Mouse (Mus musculus) C2C12 (cell line): ENCODE measurements around the gene Sgcd. TPM values are rescaled to one million over a fixed set of nuclear protein-coding genes. Genes with fewer than 3 reads are reported as not detected.

Experiments
- H3K27me3 ChIP-seq: one replicate; pipeline ENCODE4 v1.6.1; 2011; ENCODE audit not compliant: control insufficient read depth, insufficient read depth, insufficient read length
- H3K36me3 ChIP-seq: one replicate; pipeline ENCODE4 v1.6.1; 2011; ENCODE audit not compliant: control insufficient read depth, insufficient read depth
- H3K4me3 ChIP-seq: one replicate; pipeline ENCODE4 v1.5.1; 2011; ENCODE audit warnings: mild to moderate bottlenecking, control low read depth; ENCODE audit not compliant: poor library complexity, insufficient read depth, severe bottlenecking
- H3K79me2 ChIP-seq: one replicate; pipeline ENCODE4 v1.6.1; 2011; ENCODE audit not compliant: control insufficient read depth, insufficient read depth
- H3K79me3 ChIP-seq: one replicate; pipeline ENCODE4 v1.6.1; 2011; ENCODE audit warnings: low read depth, control low read depth
- H3ac ChIP-seq: one replicate; pipeline ENCODE3; 2011; ENCODE audit warnings: low read depth; ENCODE audit not compliant: control insufficient read depth, insufficient read length
- CEBPB ChIP-seq: IDR thresholded peaks from one replicate; pipeline ENCODE4 v1.6.1; 2011; ENCODE audit warnings: low read depth, mild to moderate bottlenecking, control low read depth, moderate library complexity
- CTCF ChIP-seq: IDR thresholded peaks from one replicate; pipeline ENCODE4 v1.5.1; 2011; ENCODE audit not compliant: control insufficient read depth, insufficient read depth, insufficient read length
- FOSL1 ChIP-seq: IDR thresholded peaks from one replicate; pipeline ENCODE4 v1.8.0; 2011; ENCODE audit warnings: mild to moderate bottlenecking, low read length; ENCODE audit not compliant: poor library complexity, insufficient read depth, severe bottlenecking
- MAX ChIP-seq: IDR thresholded peaks from one replicate; pipeline ENCODE4 v1.6.1; 2011; ENCODE audit warnings: mild to moderate bottlenecking, control low read depth
- MYOD1 ChIP-seq: IDR thresholded peaks from one replicate; pipeline ENCODE4 v1.6.1; 2011; ENCODE audit warnings: low read depth; ENCODE audit not compliant: control insufficient read depth, insufficient read length
- MYOG ChIP-seq: IDR thresholded peaks from one replicate; pipeline ENCODE4 v1.6.1; 2011; ENCODE audit not compliant: control insufficient read depth, insufficient read length; ENCODE audit errors: extremely low read depth
- USF1 ChIP-seq: IDR thresholded peaks from one replicate; pipeline ENCODE4 v1.6.1; 2011; ENCODE audit warnings: low read depth, mild to moderate bottlenecking, control low read depth, moderate library complexity
- polyA plus RNA-seq: library from polyadenylated mRNA; unstranded; fragments of >200 nt; fragmentation: generic; extraction: Trizol; gene quantifications from one replicate; pipeline ENCODE4 v1.2.1, GENCODE M21; 2012; ENCODE audit warnings: missing spikeins

The Sgcd gene
- polyA plus RNA-seq, 1 experiment: 3.5 TPM

GRCm38 (mm10) chr11:47297805-47298340 is 690.9 kb downstream of the Sgcd start:
- Histone ChIP-seq H3K79me2 (no peaks in the 10 kb centered on the region), H3ac (no peak overlapping the region), H3K27me3 (no peaks in the 10 kb centered on the region), H3K36me3 (no peaks in the 10 kb centered on the region), H3K79me3 (no peaks in the 10 kb centered on the region), H3K4me3 (no peak overlapping the region)
- no peak for TF ChIP-seq MYOG
- TF ChIP-seq MAX: no peak
- TF ChIP-seq CEBPB: no peak
- no peak for TF ChIP-seq USF1
- TF ChIP-seq FOSL1: no peak
- TF ChIP-seq CTCF: no peak
- TF ChIP-seq MYOD1: no peak

- Histone ChIP-seq H3K36me3 (no peaks in the 10 kb centered on the region), H3K79me3 (no peaks in the 10 kb centered on the region), H3K79me2 (no peaks in the 10 kb centered on the region), H3K4me3 (no peak overlapping the region), H3K27me3 (no peaks in the 10 kb centered on the region), H3ac (no peak overlapping the region)
- TF ChIP-seq FOSL1: no peak
- no peak for TF ChIP-seq MAX
- TF ChIP-seq CTCF: no peak
- no peak for TF ChIP-seq MYOG
- TF ChIP-seq CEBPB: no peak
- TF ChIP-seq USF1: no peak
- no peak for TF ChIP-seq MYOD1
Observed at GRCm38 (mm10) chr11:47294741-47295140, 694.0 kb downstream of the Sgcd start.

- H3K79me2 ChIP-seq: no peaks in the 10 kb centered on the region
- no peak for TF ChIP-seq MYOD1
- TF ChIP-seq USF1: no peak
- no peak for TF ChIP-seq MYOG
- TF ChIP-seq MAX: no peak
- no peak for TF ChIP-seq CEBPB
- no peak for TF ChIP-seq FOSL1
- no peak for TF ChIP-seq CTCF
- H3K27me3 ChIP-seq: no peaks in the 10 kb centered on the region
- no peak overlapping the region for H3ac ChIP-seq
- no peaks in the 10 kb centered on the region for H3K36me3 ChIP-seq
- H3K4me3 ChIP-seq: no peak overlapping the region
- H3K79me3 ChIP-seq: no peaks in the 10 kb centered on the region
Observed at GRCm38 (mm10) chr11:47276586-47276985, 712.2 kb downstream of the Sgcd start.

DNA sequence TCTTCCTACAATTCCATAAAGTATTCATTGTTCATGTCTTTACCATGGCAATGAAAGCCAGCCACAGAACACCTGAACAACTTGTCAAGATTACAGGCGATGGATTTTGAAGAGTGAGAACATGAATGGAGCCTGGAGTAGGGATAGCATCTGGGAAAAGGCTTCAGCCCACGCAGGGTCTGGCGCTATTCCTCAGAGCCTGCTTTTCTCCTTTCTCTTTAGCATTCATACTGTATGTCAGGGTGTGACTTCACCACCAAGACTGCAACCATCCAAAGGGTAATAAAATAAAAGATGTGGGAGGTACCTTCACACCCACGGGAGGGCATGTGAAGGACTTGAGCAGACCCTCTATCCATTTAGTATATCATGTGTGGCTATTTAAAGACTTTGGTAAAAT is 720.2 kb downstream of the Sgcd start:
- Histone ChIP-seq H3K4me3 (no peak overlapping the region), H3K79me2 (no peaks in the 10 kb centered on the region), H3K79me3 (no peaks in the 10 kb centered on the region), H3K36me3 (no peaks in the 10 kb centered on the region), H3K27me3 (no peaks in the 10 kb centered on the region), H3ac (no peak overlapping the region)
- TF ChIP-seq MYOG: no peak
- no peak for TF ChIP-seq USF1
- TF ChIP-seq FOSL1: no peak
- no peak for TF ChIP-seq CTCF
- TF ChIP-seq MYOD1: no peak
- no peak for TF ChIP-seq MAX
- no peak for TF ChIP-seq CEBPB

DNA sequence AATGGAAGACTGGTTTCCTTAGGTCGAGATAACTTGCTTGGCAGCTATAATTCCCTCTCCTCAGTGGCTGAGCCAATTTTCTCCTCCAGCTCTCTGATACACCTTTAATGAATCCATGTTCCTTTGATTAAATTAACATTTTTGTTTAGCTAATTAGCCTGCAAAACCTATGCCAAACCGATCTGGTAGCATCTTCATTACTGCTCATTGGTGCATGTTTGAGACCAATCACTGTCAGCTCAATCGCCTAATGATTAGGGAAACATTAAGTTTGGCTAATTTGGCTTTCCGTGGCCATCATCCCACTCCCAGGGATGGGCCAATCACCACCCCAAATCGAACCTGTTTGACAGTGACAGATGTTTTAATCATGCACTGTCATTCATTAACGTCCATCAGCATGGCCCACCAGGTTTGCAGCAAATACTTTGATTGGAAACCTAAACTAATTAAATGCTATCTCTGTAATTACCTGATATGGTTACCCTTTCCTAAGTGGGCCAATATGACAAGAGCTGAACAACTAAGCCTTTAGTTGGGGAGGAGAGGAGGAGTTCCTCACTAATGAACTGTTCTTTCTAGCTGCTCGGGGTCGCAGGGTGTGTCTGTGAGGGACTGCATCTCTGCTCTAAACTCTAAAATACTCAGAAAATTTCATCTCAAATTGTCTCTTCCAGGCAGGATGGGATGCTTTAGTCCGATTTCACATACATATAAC is 724.3 kb downstream of the Sgcd start:
- no peak for TF ChIP-seq MAX
- no peak for TF ChIP-seq CEBPB
- no peaks in the 10 kb centered on the region for H3K79me3 ChIP-seq
- H3K4me3 ChIP-seq: no peak overlapping the region
- H3ac ChIP-seq: no peak overlapping the region
- H3K79me2 ChIP-seq: no peaks in the 10 kb centered on the region
- no peaks in the 10 kb centered on the region for H3K36me3 ChIP-seq
- no peaks in the 10 kb centered on the region for H3K27me3 ChIP-seq

GRCm38 (mm10) chr11:47250301-47250700 is 738.5 kb downstream of the Sgcd start:
- Histone ChIP-seq H3K79me2 (no peaks in the 10 kb centered on the region), H3ac (no peak overlapping the region), H3K27me3 (no peaks in the 10 kb centered on the region), H3K79me3 (no peaks in the 10 kb centered on the region), H3K4me3 (no peak overlapping the region), H3K36me3 (no peaks in the 10 kb centered on the region)
- TF ChIP-seq FOSL1: no peak
- no peak for TF ChIP-seq CEBPB
- TF ChIP-seq CTCF: no peak
- TF ChIP-seq USF1: no peak
- no peak for TF ChIP-seq MAX
- no peak for TF ChIP-seq MYOG
- no peak for TF ChIP-seq MYOD1
